Mouse (Mus musculus) cerebellum, adult 9-10 months (tissue): Measurements from ENCODE around the gene Sstr2.

Experiments
- DNase-seq: peaks from one replicate; pipeline ENCODE4 v3.0.0; 2022

The Sstr2 gene

DNA sequence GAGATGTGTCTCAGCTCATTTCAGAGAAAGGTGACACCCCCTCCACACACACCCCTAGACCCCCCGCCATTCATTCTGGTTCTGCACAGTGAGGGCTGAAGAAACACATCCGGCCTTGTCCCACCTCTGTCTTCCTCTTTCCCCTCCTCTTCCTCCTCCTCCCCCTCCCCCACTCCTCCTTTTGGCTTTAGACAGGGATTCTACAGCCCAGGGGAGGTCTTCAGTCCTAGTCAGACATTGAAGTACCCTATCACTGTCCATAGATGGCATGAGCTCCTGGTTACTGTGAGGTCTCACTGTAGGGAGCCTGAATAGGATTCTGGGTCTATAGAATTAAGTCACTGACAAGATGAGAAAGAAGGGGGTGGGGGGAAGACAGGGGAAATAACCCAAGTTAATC, 1.9 kb downstream of the Sstr2 start:
- no peak for DNase-seq

DNA sequence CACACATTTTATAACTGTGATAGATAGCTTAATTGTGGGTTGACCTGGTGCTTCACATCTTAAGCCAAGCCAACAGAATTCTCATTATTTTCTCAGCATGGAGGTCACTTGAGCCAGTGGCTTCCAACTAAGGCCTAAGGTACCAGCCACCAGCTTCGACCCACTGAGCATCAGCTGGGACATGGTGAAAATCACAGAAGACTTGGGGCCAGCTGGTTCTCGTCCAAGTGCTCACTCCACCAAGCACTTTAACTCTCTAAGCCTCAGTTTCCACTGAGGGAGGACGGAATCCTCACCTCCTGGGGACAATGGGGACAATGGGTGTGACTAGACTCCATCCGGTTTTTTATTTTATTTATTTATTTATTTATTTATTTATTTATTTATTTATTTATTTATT, 2.9 kb downstream of the Sstr2 start:
- no peak for DNase-seq

DNA sequence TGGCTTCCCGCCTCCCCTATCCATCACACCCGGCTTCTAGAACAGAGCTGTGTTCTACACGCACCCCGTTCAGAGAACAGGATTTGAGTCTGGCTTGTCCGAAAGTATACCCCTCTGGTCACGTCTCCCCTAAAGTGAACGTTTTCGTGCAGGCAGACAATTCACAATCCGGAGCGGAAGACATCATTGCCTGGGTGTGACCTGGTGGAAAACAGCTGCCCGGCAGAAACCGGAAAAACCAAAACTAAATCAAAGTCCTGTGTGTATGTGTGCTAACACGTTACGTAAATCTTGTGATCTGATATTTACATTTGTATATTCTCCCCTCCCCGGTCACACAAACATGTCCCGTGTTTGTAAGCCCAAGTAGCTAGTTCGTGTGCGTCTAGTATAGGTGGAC, 6.3 kb downstream of the Sstr2 start:
- no peak for DNase-seq

DNA sequence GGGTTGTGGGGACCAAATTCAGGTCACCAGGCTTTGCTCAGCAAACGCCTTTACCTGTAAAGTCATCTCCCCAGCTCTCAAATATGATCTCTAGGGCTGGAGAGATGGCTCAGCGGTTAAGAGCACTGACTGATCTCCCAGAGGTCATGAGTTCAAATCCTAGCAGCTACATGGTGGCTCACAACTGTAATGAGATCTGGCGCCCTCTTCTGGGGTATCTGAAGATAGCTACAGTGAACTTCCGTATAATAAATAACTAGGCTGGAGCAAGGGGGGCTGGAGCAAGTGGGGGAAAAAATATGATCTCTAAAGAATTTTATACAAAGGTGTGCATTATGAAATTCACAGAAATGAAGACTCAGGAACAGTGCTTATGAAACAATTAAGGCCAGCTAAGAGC, 8.6 kb downstream of the Sstr2 start:
- DNase-seq, result no peak

DNA sequence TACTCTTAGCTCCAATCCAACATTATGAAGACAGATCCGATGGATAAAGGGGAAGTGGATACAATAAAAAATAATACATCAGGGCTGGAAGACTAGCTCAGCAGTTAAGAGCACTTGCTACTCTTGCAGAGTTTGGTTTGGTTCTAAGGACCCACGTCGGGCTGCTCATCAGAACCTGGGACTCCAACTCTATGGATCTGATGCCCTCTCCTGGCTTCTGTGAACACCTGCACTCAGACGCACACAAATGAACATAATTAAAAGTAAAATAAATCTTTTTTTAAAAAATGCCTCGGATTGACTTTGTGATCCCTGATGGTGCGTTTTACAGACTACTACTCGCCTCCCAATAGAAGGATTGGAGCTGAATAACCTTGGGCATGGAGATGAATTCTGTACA, 11.5 kb downstream of the Sstr2 start:
- no peak for DNase-seq

DNA sequence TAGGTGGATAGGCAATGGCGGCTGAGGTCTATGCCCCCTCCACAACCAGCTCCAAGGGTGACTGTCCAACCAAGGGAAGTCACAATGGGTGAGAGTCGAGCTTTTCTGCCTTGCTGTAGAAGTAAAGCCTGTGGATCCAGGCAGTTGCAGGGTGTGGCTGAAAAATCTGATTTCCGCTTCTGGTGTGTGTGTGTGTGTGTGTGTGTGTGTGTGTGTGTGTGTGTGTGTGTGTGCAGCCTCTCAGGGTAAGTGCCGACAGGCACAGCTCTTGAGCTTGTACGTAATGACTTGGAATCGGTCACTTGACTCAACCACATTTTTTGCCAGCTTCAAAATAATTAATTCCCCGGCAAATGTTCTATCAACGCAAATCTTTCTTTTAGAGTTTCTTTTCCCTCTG, 12.2 kb downstream of the Sstr2 start:
- no peak for DNase-seq

DNA sequence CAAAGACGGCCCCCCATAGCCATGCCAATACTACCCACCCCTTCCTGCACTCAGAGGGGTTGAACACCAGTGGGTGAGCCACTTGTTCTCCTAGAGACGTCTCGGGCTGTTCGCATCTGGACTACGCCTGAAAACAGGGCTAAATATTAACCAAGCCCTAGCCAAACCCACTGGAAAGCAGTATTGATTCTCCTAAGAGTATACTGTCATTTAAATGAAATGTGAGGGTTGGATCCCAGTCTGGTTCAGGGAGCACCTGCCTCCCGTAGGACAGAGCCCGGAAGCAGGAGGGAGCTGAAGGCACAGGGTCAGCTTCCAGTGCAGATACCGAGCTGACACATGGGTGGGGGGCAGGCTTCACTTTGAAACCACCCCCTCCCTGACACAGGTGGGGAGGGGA, 12.7 kb downstream of the Sstr2 start:
- DNase-seq, result no peak

GRCm38 (mm10) chr11:113632303-113632702, 13.2 kb downstream of the Sstr2 start:
- DNase-seq, result no peak

DNA sequence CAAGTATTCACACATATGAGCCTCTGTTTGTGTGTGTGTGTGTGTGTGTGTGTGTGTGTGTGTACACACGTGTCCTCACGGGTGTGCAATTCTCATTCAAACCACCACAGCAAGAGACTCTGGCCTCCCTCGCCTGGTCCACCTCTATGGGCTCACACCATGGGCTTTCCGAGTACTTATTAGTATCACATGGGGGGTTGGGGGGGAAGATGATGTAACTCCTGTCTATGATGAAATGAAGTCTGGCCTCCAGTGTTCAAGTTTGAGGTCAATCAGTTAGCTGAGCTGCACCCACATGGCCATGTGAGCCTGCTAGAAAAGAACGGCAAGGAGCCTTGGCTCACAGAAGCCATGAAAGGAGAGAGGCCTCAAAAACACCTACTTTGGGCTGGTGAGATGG, 14.3 kb downstream of the Sstr2 start:
- DNase-seq, result no peak

GRCm38 (mm10) chr11:113634699-113635121, 15.6 kb downstream of the Sstr2 start:
- DNase-seq, result no peak

DNA sequence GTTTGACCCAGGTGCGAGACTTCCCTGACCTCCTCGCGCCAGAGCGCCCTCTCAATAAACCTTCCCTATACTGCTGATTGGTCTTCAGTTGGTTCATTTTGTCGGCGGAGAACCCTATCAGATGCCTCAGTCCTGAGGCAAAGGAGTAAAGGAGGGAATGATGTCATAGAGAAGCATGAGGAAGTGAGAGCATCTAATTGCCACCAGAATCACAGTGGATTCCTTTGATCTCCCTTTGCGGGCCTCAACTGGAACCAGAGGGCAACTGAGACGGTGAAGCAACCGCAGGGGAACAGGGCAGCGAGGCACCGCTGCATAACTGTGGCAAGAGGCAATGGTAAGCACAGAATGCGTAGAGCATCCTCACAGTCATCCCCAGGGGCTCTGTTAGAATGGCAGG, 19.5 kb downstream of the Sstr2 start:
- no peak for DNase-seq

DNA sequence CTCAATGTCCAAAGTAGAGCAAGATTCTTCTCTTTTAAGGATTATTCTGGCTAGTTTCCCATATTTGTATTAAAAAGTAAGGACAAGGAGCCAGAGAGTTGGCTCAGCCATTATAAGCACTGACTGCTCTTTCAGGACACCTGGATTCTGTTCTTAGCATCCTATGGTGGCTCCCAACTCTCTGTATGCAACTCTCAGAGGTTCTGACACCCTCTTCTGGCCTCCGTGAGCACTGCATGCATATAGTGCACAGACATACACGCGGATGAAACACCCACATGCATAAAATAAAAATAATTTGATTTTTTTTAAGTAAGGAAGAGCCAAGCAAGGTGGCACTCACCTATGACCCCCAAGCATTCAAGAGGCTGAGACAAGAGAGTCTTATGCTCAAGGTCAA, 26.0 kb downstream of the Sstr2 start:
- DNase-seq, result no peak

DNA sequence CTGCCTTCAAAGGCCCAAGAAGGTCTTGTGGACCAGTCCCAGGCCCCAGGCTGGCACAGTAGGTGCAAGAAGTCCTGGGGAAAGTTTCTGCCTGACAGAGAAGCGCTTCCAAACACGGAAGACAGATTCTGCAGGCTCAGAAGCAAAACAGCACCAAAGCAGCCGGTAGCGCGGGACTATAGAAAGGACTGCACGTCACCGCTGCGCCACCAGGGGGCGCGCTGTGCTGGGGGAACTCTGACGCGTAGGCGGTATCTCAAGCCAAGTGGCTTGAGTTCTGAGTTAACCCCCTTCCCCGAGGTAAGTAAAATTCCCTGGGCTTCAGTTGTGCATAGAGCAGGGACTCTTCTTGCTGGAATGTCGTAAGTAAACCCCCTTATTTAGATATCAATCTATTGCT, 29.0 kb downstream of the Sstr2 start:
- DNase-seq, result peak; percentile 84

GRCm38 (mm10) chr11:113648690-113649352, 29.7 kb downstream of the Sstr2 start, which contains the start of gene Cog1:
TSS of gene Cog1 (plus strand) at chr11:113649169.
- DNase-seq, result peak; percentile 60

- DNase-seq, result no peak
These were observed 30.4 kb downstream of the Sstr2 start, which contains the start of gene Slc39a11 for GRCm38 (mm10) chr11:113649353-113650210. TSS of gene Slc39a11 (minus strand) at chr11:113650079.

DNA sequence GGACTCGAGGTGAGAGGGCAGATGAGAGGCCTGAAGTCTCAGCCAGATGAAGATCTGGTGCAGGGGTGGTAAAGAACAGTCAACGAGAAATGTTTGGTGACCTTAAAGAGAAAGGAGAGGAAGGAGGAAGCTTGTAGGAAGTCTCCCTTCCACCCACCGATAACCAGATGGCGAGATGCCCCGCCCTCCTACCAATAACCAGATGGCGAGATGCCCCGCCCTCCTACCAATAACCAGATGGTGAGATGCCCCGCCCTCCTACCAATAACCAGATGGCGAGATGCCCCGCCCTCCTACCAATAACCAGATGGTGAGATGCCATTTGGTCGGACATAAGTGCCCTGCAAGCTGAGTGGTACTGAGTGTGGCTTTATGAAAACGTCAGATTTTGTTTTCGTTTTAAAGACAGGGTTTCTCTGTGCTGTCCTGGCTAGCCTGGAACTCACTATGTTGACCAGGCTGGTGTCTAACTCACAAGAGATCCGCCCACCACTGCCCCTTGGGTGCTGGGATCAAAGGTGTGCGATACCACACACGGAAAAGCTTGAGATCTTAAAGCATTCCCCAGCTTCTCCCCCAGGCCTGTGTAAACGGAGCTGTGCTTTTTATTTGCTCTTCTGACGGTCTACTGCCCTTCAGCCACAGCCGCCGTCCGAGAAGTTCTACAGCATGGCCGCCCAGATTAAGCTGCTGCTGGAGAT, 32.2 kb downstream of the Sstr2 start:
- peak; percentile 78 for DNase-seq

DNA sequence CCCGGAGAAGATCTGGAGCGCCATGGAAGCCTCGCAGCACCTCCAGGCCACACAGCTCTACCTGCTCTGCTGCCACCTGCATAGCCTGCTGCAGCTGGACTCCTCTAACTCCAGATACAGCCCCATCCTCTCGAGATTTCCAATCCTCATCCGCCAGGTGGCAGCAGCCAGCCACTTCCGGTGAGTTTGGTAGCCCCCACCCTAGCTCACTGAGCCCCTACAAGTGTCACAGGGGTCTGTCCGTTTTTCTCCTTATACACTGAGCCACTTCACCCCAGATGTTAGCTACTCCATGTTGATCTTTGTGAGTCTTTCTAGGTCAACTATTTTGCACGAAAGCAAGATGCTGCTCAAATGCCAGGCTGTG, 32.7 kb downstream of the Sstr2 start:
- peak; percentile 73 for DNase-seq

DNA sequence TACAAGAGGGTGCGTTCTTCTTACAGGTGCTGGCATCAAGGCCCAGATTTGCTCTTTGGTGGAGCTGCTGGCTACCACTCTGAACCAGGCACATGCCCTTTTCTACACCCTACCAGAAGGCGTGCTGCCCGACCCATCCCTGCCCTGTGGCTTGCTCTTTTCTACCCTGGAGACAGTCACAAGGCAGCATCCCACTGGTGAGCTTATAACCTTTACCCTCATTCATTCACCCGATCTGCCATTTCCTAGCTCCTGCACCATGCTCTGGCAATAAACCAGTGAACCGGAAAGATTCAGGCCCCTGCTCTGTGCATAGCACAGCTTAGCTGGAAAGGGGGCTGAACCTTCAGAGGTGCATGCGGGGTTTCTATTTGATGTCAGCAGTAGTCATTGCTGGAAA, 33.4 kb downstream of the Sstr2 start:
- DNase-seq, result peak; percentile 40

GRCm38 (mm10) chr11:113654105-113654504, 35.0 kb downstream of the Sstr2 start:
- peak; percentile 51 for DNase-seq

- DNase-seq, result peak; percentile 42
These were observed 35.6 kb downstream of the Sstr2 start for GRCm38 (mm10) chr11:113654561-113655270.

- DNase-seq, result peak; percentile 98
These were observed 37.4 kb downstream of the Sstr2 start for GRCm38 (mm10) chr11:113656511-113656932.

- peak; percentile 66 for DNase-seq
These were observed 38.1 kb downstream of the Sstr2 start for GRCm38 (mm10) chr11:113657221-113657620.

- peak; percentile 39 for DNase-seq
These were observed 39.2 kb downstream of the Sstr2 start for GRCm38 (mm10) chr11:113658319-113658718.
